Mouse (Mus musculus) large intestine, adult 2 months (tissue): ENCODE results near the gene Hsd11b2. TPM values are rescaled to one million over a fixed set of nuclear protein-coding genes. Genes with fewer than 3 reads are reported as not detected.
"Not testable (repeated sequence)": the region's sequence is repeated elsewhere in the genome, so short reads cannot be mapped to it uniquely, and the experiment has no call there.

Source experiments
- DNase-seq: peaks from one replicate; pipeline ENCODE4 v3.0.0-alpha.2; 2012; ENCODE audit warnings: low read depth, low spot score
- WGBS: fragments of 180-500 bp; shearing (Covaris S2); methylation state at CpG from one replicate; pipeline ENCODE4 v1.1.7; 2018; 5-methylcytosine and 5-hydroxymethylcytosine counted together
- polyA plus RNA-seq: library from polyadenylated mRNA; depleted of rRNA; stranded (reverse); fragments of >200 nt; gene quantifications from 2 replicates; pipeline ENCODE4 v1.2.3, GENCODE M21; 2012; rRNA removed

The Hsd11b2 gene
- polyA plus RNA-seq, 1 experiment = 50.5 TPM

DNA sequence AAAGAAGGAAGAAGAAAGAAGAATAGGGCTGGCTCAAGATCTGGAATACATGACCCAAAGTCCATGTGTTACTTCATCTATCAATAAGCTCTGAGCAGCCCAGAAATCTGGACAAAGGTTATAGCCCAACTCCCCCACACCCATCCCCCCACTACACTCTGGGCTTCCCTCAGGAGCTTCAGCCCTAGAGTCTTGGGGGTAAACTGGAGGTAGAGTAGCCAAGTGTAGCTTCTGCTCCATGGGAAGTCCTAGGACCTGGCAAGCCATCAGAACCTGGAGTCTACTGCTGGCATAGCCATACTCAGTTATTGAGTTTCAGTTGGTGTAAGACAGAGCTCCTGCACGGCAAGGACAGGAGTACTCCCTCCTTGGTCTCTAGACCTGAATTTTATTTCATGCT lies 31.0 kb downstream of the Hsd11b2 start:
- no peak for DNase-seq
- WGBS = 29% methylated on average over 1 of the region's 1 CpGs

DNA sequence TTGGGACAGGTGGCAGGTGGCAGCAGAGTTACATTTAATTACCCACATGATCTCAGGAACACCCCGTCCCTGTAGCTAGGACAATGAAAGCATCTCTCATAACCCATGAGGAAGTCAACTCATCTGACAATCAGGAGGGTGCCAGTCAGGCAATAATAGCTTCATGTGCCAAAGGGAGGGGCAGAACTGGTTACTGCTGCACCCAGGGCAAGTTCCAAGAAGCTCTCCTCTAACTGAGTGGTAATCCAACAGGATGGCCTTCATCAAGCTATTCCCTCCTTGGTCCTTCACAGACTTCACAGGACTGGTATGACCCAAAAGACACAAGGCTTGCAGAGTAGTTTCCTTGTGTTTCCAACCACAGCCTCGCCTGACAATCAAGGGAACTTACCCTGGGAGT lies 31.5 kb downstream of the Hsd11b2 start:
- 26% methylated on average over 2 of the region's 2 CpGs for WGBS

DNA sequence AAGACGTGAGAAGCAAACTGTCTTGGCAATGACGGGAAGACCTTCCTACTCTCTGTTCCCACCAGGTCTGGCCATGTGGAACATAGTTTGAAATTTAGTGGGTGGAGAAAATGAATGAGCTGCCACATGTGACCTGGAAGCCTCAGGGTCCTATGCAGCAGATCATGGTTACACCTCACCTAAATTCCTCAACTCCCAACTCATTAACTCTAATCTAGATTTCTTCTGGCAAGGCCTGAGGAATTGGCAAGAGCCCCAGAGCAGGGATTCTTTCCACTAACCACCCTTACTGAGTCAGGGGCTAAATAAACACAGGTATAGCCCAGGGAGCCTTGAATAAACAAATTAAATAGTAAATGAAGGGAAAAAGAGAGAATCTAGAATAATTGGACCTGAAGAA lies 33.5 kb downstream of the Hsd11b2 start:
- DNase-seq = no peak
- WGBS = 90% methylated on average over 2 of the region's 2 CpGs

More for the DNA sequence above, 31.5 kb downstream of the Hsd11b2 start:
- peak; percentile 94 for DNase-seq

DNA sequence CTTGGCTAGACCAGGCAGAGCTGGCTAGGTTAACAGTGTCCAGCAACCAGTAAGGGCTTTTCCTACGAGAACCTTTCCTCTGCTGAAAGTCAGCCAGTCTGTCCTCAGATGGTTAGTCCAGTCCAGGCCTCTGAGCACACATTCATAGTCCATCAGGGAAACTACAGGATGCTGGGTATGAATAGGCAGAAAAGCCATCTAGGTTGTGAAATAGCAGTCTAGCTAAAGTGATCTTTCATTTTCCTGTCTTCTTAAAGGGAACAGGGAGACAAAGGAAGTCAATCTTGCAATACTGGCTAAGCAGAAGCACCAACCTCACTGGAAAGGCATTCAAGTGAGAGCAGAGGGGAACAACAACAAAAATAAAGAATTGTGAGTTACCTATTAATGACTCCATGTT lies 34.3 kb downstream of the Hsd11b2 start:
- WGBS = 56% methylated on average over 1 of the region's 1 CpGs

DNA sequence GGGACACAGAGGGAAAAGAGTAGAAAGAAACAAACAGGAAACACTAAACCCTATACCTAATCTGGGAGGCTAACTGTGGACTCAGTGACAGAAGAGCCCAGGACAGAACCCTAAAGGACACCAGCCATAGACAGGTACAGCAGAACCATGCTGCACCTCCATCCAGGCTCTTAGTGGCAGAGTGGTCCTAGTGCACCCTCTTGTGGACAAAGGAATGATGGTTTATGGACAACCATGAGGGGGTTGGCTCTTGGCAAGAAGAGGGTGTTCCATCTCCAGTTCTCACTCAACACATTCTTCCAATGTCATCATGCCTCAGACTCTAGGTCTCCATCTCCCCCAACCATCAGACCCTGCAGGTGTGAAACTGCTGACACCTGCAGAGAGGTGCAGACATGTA lies 35.5 kb downstream of the Hsd11b2 start:
- DNase-seq = no peak

More for the DNA sequence above, 34.3 kb downstream of the Hsd11b2 start:
- DNase-seq = no peak

DNA sequence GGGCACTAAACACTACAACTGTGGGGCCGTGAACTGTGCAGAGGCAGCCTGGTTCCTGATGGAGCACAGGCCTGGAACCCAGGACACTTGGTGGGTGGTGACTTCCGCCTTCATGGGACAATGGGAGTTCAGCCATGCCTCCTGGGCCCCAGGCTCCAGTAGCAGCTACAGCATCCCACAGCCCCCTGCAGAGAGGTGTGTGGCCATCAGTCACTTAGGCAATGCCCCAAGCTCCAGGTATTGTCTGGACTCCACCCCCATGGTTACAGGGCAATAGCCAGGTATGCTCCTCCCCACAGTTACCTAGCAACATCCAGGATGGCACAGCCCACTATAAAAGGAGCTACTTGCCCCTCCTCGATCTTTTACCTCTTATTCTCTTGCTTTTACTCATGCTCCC lies 36.7 kb downstream of the Hsd11b2 start:
- DNase-seq = no peak
- 72% methylated on average over 3 of the region's 3 CpGs for WGBS

DNA sequence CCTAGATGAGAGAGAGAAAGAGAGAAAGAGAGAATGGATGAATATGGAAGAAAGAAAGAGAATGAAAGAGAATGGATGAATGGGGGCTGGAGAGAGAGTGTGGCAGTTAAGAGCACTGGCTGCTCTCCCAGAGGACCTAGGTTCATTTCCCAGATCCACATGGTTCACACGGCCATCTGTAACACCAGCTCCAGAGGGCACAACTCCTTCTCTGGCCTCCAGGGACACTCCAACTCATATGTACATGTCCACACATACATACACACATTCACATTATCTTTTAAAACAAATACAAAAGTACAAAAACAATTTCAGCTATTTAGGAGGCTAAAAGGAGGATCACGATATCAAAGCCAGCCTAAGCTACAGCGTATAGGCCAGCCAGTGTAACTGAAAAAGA lies 44.3 kb downstream of the Hsd11b2 start:
- WGBS = 86% methylated on average over 3 of the region's 3 CpGs
- no peak for DNase-seq

DNA sequence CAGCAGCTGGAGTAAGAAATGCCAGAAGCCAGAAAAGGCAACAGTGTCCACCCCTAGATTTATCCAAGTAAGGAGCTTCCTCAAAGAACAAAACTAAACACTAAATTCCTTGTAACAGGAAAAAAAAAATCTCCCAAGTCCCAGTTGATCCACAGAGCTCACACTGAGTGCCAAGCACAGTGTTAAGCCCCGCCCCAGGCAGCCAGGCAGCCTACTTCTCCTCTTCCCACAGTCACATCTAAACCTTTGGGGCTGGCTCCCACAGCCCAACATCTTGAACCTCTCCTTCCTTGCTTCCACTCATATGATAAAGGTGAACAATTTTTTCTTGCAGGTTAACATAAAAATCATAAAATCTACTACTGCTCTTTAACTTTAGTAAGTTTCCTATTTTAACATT lies 45.3 kb downstream of the Hsd11b2 start:
- no peak for DNase-seq
- 74% methylated on average over 1 of the region's 1 CpGs for WGBS

DNA sequence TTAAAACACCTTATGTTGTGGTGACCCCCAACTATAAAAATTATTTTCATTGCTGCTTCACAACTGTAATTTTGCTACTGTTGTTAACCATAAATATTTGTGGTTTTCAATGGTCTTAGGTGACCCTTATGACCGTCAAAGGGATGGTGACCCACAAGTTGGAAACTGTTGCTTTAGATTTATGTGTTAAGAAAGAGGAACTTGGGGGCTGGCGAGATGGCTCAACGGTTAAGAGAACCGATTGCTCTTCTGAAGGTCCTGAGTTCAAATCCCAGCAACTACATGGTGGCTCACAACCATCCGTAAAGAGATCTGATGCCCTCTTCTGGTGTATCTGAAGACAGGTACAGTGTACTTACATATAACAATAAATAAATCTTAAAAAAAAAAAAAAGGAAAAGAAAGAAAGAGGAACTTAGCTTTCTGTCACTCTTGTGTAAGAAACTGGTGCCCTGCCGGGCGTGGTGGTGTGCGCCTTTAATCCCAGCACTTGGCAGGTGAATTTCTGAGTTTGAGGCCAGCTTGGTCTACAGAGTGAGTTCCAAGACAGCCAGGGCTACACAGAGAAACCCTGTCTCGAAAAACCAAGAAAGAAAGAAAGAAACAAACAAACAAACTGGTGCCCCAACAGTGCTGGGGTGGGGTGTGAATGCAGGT lies 46.1 kb downstream of the Hsd11b2 start:
- 58% methylated on average over 9 of the region's 9 CpGs for WGBS
- not testable (repeated sequence) for DNase-seq

DNA sequence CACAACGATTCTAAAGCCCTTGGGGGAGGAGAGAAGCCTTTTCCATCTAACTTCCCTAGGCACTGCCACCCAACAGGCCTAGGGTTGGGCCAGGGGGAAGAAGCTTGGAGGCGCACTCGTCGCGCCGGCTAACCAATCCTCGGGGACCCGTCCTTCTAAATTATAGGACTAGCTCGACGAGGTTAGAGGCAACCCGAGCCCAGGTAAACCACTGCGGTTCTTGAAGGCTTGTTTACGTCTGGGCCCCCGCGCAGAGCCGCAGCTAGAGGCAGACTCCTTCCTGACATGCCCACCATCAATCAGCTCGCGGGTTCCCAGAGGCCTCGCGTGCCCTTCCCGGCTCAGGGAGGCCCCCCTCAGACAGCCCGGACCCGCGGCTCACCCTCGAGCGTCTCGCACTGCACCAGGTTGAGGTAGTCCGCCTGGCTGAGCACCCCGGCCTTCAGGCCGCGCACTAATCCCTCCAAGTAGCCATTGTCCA lies 46.9 kb downstream of the Hsd11b2 start:
- WGBS = 0% methylated on average over 31 of the region's 31 CpGs
- DNase-seq = no peak

DNA sequence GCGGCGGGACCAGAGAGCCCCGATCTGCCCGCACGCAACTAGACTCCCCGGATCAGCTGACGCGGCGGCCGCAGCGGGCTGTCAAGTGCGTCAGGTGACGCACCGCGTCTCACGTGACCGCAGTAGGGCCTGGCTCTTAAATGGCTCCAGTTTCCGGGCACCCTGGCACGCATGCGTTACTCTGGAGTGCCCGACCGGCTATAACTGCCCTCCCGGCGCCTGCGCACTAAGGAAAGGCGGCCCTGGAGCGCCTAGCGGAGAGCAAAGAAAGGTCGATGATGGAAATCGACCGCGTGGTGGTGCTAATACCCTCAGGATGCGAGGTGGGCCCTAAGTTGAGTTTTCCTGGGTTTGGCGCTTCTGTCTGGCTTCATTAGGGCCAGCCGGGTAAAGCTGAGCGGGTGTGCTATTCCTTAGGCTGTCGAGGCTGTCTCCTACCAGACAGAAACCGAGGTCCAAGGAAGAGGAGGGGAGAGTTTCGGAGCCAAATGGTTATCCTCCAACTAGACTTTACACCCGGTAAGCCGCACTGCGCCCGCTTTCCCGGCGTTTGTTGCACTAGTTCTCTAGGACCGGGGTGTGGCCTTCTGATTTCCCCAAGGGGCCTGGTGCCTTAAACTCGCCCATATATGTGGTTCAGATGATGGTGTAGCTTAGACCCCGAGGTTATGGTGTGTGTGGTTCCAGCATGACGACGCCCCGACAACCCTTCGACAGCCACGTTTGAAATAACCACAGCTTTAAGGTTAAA lies 47.6 kb downstream of the Hsd11b2 start, which contains the start of gene Atp6v0d1:
Gene Atp6v0d1 (minus strand): TSS at position 96 of the 751 bp plus-strand sequence.
- DNase-seq = peak; percentile 97
- under 1% methylated on average over 53 of the region's 53 CpGs for whole genome bisulfite sequencing

DNA sequence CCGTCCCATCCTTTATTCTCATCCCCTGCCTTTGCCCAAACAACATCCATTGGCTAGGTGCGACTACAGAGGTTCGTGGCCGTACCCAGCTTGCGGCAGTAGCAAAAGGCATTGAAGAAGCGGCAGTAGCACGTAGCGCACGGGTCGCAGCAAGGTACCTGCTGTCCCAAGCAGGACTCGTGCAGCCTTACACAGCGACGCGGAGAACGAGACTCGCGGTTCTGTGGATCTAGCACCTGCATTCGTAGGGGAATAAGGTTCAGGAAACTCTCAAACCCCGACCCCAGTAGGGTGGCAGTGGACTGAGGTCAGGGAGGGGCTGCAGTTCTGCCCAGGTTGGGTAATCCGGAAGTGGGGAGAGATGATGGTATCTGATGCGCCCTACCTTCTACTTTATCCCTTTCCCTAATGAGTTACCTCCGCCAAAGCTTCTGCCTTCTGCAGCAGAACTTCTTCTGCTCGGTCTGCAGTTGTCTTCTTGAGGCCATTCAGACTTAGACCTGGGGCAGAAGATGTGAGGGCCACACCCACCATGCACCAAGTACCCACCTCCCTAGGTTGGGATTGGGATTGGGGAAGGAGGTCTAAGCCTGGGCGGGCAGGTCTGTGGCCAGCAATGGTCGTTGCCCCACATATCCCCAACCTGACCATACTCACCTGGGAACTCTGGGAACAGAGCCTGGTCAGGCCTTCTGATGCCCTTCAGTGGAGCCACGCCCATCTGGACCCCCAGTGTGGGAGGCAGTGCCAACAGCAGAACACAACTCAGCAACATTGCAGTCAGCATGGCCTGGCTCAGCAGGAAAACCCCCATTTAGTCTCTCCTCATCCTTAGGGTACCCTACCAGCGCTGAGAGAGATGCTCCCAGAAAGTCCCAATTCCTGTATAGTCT lies 48.4 kb downstream of the Hsd11b2 start:
- 25% methylated on average over 27 of the region's 27 CpGs for WGBS
- DNase-seq = no peak

DNA sequence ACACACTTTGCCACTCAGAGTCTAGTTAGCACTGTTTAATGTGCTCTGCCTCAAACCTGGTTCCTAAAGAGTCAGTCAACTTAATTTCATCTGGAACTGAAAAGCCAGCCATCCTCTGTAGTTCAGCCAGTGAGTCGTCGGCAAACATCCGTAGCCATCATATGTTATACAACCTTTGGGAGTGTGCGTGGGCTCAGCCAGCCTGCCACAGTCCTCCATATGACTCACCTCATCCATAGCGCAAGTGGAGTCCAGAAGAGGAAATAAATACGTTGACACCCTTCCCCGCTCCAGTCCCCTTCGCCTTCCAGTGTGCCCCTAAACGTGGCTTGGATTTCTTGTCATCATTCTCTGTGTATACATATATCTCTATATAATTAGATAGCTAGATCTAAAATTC lies 53.3 kb downstream of the Hsd11b2 start:
- 60% methylated on average over 9 of the region's 9 CpGs for WGBS

DNA sequence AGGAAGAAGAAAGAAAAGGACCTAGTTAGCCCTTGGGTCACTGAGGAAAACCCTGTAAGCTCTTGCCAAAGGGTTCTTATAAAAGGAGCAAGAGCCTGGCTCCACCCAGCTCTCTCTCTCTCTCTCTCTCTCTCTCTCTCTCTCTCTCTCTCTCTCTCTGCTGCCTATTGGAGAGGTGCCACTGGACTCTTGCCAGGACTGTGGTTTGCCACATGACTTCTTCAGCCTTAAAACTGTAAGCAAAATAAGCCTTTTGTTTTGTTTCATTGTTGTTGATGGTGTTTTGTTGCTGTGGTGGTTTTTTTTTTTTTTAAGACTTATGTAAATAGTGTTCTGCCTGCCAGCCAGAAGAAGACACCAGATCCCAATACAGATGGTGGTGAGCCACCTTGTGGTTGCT lies 54.9 kb downstream of the Hsd11b2 start:
- DNase-seq = no peak

More for the DNA sequence above, 53.3 kb downstream of the Hsd11b2 start:
- no peak for DNase-seq

Other genes with a start within 250 kb of the Hsd11b2 start
- gene Hsf4, start 249.0 kb upstream of the Hsd11b2 start, polyA plus RNA-seq = 0.74 and 1.2 TPM in 2 replicates
- 0.82 and 0.88 TPM in 2 replicates for gene Nol3, start 242.6 kb upstream of the Hsd11b2 start, polyA plus RNA-seq
- gene 4931428F04Rik, start 228.9 kb upstream of the Hsd11b2 start, polyA plus RNA-seq = 1.7 and 2.0 TPM in 2 replicates
- gene Exoc3l, start 222.7 kb upstream of the Hsd11b2 start, polyA plus RNA-seq = 1.6 and 2.5 TPM in 2 replicates
- 147 and 149 TPM in 2 replicates for gene E2f4, start 221.1 kb upstream of the Hsd11b2 start, polyA plus RNA-seq
- gene Elmo3, start 213.2 kb upstream of the Hsd11b2 start, polyA plus RNA-seq = 65.9 and 82.0 TPM in 2 replicates
- gene Lrrc29, start 192.5 kb upstream of the Hsd11b2 start, polyA plus RNA-seq = 4.6 and 5.8 TPM in 2 replicates
- gene Tmem208, start 192.4 kb upstream of the Hsd11b2 start, polyA plus RNA-seq = 120 and 134 TPM in 2 replicates
- gene Fhod1, start 170.8 kb upstream of the Hsd11b2 start, polyA plus RNA-seq = 20.1 and 28.9 TPM in 2 replicates
- gene Slc9a5, start 169.9 kb upstream of the Hsd11b2 start, polyA plus RNA-seq = 2.7 and 4.0 TPM in 2 replicates
- gene Plekhg4, start 145.5 kb upstream of the Hsd11b2 start, polyA plus RNA-seq = 0.52 and 0.73 TPM in 2 replicates
- gene Kctd19, start 105.3 kb upstream of the Hsd11b2 start, polyA plus RNA-seq = 0.07 TPM in 1 of 2 replicates, not detected in the other
- 0.12 and 0.25 TPM in 2 replicates for gene Lrrc36, start 105.2 kb upstream of the Hsd11b2 start, polyA plus RNA-seq
- gene Tppp3, start 47.2 kb upstream of the Hsd11b2 start, polyA plus RNA-seq = 73.9 and 101 TPM in 2 replicates
- gene Zdhhc1, start 21.9 kb upstream of the Hsd11b2 start, polyA plus RNA-seq = 15.0 and 16.3 TPM in 2 replicates
- gene Atp6v0d1, start 47.3 kb downstream of the Hsd11b2 start, polyA plus RNA-seq = 103 and 110 TPM in 2 replicates
- gene Ripor1, start 86.5 kb downstream of the Hsd11b2 start, polyA plus RNA-seq = 7.1 and 10.2 TPM in 2 replicates
- 9.2 and 14.7 TPM in 2 replicates for gene Ctcf, start 117.8 kb downstream of the Hsd11b2 start, polyA plus RNA-seq
- gene Agrp, start 118.6 kb downstream of the Hsd11b2 start, polyA plus RNA-seq = 0.21 and 0.32 TPM in 2 replicates
- 4.1 and 4.3 TPM in 2 replicates for gene Carmil2, start 167.5 kb downstream of the Hsd11b2 start, polyA plus RNA-seq
- gene Acd, start 182.3 kb downstream of the Hsd11b2 start, polyA plus RNA-seq = 25.5 and 26.4 TPM in 2 replicates
- gene Pard6a, start 182.4 kb downstream of the Hsd11b2 start, polyA plus RNA-seq = 9.2 and 11.5 TPM in 2 replicates
- gene 4933405L10Rik, start 188.9 kb downstream of the Hsd11b2 start, polyA plus RNA-seq = not detected in 2 replicates
- 5.8 and 6.6 TPM in 2 replicates for gene Enkd1, start 189.5 kb downstream of the Hsd11b2 start, polyA plus RNA-seq
- gene Gfod2, start 239.9 kb downstream of the Hsd11b2 start, polyA plus RNA-seq = 5.6 and 8.7 TPM in 2 replicates